Comparison of ENCODE assay signal across 8 mouse cellular contexts in the genomic region with DNA sequence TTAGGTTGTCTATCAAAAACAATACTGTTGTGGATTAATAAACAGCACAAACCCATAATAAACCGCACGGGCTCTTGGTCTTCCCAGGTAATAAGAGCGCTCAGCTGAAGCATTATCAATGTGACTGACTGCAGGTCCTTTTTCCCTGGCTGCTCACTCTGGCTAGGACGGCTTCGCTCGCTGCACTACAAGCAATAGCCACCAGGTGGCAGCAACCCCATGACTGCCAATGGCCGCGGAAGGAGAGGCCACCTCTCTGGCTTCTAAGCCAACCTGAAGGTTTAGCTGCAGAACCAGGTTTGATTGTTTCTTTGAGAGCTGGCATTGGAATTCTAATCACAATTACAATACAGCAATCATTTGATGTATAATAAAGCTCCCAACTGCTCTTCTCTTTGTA. TPM values are rescaled to one million over a fixed set of nuclear protein-coding genes. Genes with fewer than 3 reads are reported as not detected.
DNase-seq lines count a peak whose midpoint lies in the region; ATAC-seq lines count a peak whose summit lies in the region.

No protein-coding gene starts in this region.

- intact Hi-C loops in left cerebral cortex, postnatal 4 days (cut with DNase I) = loop anchor here (10.0 kb wide), 1 partner anchor 69 kb away; no protein-coding TSS in a partner anchor

- no peak overlapping the region for H3K27ac ChIP-seq in heart, embryonic 12.5 days (ENCODE audit: poor library complexity, severe bottlenecking)
- H3K27ac ChIP-seq in midbrain, embryonic 16.5 days (ENCODE audit: low read length) = no peak overlapping the region

- no peaks in the 10 kb centered on the region for H3K36me3 ChIP-seq in heart, embryonic 12.5 days
- no peaks in the 10 kb centered on the region for H3K36me3 ChIP-seq in midbrain, embryonic 16.5 days (ENCODE audit: control insufficient read depth, insufficient read depth, low read length)

- DNase-seq in heart, adult 8-10 months (ENCODE audit: low spot score) = peak; percentile 60
- peak; percentile 89 to 90 for DNase-seq in cerebellum, postnatal 14 days
- peak; percentile 6 to 21 for DNase-seq in gastrocnemius, adult 8-10 months (ENCODE audit: low spot score in 2 of 2)
- peak; percentile 51 for DNase-seq in kidney, adult 11 months
- peak; percentile 74 for DNase-seq in left cerebral cortex, postnatal 4 days
- DNase-seq in spleen, postnatal 14 days (ENCODE audit: low spot score in 2 of 2) = peak; percentile 50 to 66

- 6% methylated on average over 8 of the region's 8 CpGs for WGBS in heart, embryonic 12.5 days
- 6% methylated on average over 8 of the region's 8 CpGs for WGBS in midbrain, embryonic 16.5 days

- peaks cover 15% of the 10 kb centered on the region for H3K4me1 ChIP-seq in heart, embryonic 12.5 days (replicated peaks)
- peaks cover 7% of the 10 kb centered on the region for H3K4me1 ChIP-seq in midbrain, embryonic 16.5 days (ENCODE audit: control insufficient read depth, insufficient read depth, low read length)

- no peak overlapping the region for H3K9ac ChIP-seq in heart, embryonic 12.5 days
- no peak overlapping the region for H3K9ac ChIP-seq in midbrain, embryonic 16.5 days (ENCODE audit: low read depth, low read length)

- H3K9me3 ChIP-seq in heart, embryonic 12.5 days (replicated peaks) = no peaks in the 10 kb centered on the region; the same call in 1 of the 2 replicates
- no peaks in the 10 kb centered on the region for H3K9me3 ChIP-seq in midbrain, embryonic 16.5 days (replicated peaks; ENCODE audit: control insufficient read depth, low read length, poor library complexity, severe bottlenecking)

- no peak for ATAC-seq in heart, embryonic 12.5 days (ENCODE audit: insufficient number of reproducible peaks, low FRiP score)
- peak; percentile 81 for ATAC-seq in midbrain, embryonic 16.5 days

- no peaks in the 10 kb centered on the region for H3K27me3 ChIP-seq in heart, embryonic 12.5 days (replicated peaks)
- no peaks in the 10 kb centered on the region for H3K27me3 ChIP-seq in midbrain, embryonic 16.5 days (ENCODE audit: control insufficient read depth, insufficient read depth, low read depth, low read length)

- no peak overlapping the region for H3K4me3 ChIP-seq in heart, embryonic 12.5 days
- no peak overlapping the region for H3K4me3 ChIP-seq in midbrain, embryonic 16.5 days (ENCODE audit: low read depth, low read length)

- no peak overlapping the region for H3K4me2 ChIP-seq in heart, embryonic 12.5 days
- H3K4me2 ChIP-seq in midbrain, embryonic 16.5 days (ENCODE audit: low read length) = no peak overlapping the region

RNA-seq across cellular contexts. Expression of gene Cybrd1, which starts 37.8 kb away (rescaled TPM):
- total RNA-seq in heart, adult 8-10 months (2022) = 1 to 10 TPM; 1.4 to 3.9 (median 1.6) TPM
- 1.9 TPM in 2 replicates for polyA plus RNA-seq in heart, embryonic 12.5 days (2016; fragmentation: Nextera tagmentation; extraction: Ambion mirVana)
- under 1 TPM; 0.10 to 0.45 (median 0.27) TPM for total RNA-seq in gastrocnemius, adult 8-10 months (2022)
- 1 to 10 TPM; 5.4 to 7.6 TPM for total RNA-seq in left cerebral cortex, postnatal 4 days (2021)
- polyA plus RNA-seq in midbrain, embryonic 16.5 days (2015; fragmentation: Nextera tagmentation; extraction: Ambion mirVana) = 2.2 and 3.5 TPM in 2 replicates

RNA-seq across cellular contexts. Expression of gene Dync1i2, which starts 56.0 kb away (rescaled TPM):
- total RNA-seq in heart, adult 8-10 months (2022) = 10 to 100 TPM; 53.5 to 61.3 (median 59.5) TPM
- polyA plus RNA-seq in heart, embryonic 12.5 days (2016; fragmentation: Nextera tagmentation; extraction: Ambion mirVana) = 82.0 and 82.4 TPM in 2 replicates
- 10 to 100 TPM; 38.5 to 42.1 (median 41.1) TPM for total RNA-seq in gastrocnemius, adult 8-10 months (2022)
- total RNA-seq in left cerebral cortex, postnatal 4 days (2021) = 100 to 1,000 TPM; 263 to 268 TPM
- polyA plus RNA-seq in midbrain, embryonic 16.5 days (2015; fragmentation: Nextera tagmentation; extraction: Ambion mirVana) = 190 and 199 TPM in 2 replicates

Comparison
In these comparisons a context has a peak if more than half of its experiments do, and no peak if none do; other contexts are left out.
1. DNase-seq: peak in every context shown above with its lines; median percentile 90 in cerebellum, postnatal 14 days; 74 in left cerebral cortex, postnatal 4 days; 60 in heart, adult 8-10 months; 58 in spleen, postnatal 14 days; 51 in kidney, adult 11 months; 14 in gastrocnemius, adult 8-10 months.
2. RNA of gene Dync1i2, which starts 56.0 kb away (total RNA-seq): 263 to 268 TPM in left cerebral cortex, postnatal 4 days; 53.5 to 61.3 TPM in heart, adult 8-10 months and 38.5 to 42.1 TPM in gastrocnemius, adult 8-10 months; every median in the first group is over 4 times any median in the second.